Mouse (Mus musculus) cerebellum, postnatal 4 days (tissue): Measurements from ENCODE around the gene Cemip2.

ENCODE experiments used
- DNase-seq, 2 experiments: peaks; one replicate each; pipeline ENCODE4 v3.0.0; 2022; ENCODE audit warnings: low spot score in 2 of 2, mixed read lengths in 1 of 2

Gene Cemip2

DNA sequence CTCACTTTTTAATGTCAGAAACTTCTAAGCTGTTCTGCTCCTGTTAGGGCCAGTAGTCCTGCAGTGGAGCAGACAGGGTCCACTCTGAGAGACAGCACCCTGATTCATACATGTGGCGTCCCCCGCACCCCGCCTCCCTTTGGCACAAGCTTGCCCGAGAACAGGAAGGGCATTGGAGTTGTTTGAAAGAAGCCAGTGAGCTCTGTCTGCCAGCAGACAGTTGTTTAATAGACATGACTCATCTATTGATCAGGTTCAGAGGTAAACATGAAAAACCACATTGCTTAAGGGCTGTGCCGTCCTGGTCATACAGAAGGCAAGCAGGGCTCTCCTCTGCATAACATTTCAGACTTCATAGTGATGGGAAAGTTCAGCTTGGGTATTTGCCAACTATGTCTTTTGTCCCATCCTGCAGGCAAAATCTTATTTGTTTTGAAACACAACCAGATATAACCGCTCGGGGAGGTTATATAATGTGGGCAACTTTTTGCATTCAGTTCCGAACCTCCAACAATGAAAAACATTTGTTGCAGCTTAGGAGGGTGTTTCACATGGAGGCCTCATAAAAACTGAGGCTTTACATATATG is 36.4 kb downstream of the Cemip2 start:
- DNase-seq = no peak

DNA sequence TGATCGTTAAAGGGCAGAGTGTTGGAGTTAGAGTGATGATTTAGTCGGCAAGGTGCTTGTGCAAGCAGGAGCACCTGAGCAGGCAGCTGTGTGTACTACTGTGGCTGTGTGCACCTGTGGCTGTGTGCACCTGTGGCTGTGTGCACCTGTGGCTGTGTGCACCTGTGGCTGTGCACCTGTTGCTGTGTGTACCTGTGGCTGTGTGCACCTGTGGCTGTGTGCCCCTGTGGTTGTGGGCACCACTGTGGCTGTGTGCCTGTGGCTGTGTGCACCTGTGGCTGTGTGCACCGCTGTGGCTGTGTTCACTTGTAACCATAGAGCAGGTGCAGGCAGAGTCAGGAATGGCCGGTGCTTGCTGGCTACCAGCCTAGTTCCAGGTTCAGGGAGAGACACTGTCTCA is 38.1 kb downstream of the Cemip2 start:
- no peak for DNase-seq

DNA sequence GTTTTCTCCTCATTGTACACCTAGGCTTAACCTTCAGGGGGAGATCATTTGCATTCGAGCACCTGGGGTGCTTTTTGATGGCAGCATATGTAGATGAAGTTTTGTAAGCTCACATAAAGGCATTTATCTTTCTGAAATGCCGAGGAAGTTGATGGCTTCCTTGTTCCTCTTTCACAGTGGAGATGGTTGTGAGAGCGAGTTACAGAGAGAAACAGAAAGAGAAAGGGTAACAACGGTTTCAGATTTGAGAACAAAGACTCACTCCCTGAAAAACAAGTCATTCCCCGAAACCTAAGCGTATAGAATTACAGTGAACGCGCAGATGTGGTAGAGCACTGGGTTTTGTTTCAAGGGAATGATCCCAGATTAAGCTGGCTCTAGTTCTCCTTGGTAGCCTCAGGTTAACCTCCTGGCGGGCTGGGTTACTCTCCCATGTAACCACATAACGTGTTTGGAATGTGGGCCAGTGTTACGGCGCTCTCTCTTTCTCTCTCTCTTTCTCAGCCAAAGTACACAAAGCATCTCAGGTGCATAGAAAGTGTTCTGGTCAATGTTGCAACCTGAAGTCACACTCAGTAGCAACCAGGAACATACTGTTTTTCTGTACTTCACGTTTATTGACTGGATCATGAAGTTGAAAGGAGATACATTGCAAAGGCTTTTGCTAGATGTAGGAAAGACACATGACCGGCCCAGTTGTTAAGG is 40.0 kb downstream of the Cemip2 start:
- DNase-seq = no peak

DNA sequence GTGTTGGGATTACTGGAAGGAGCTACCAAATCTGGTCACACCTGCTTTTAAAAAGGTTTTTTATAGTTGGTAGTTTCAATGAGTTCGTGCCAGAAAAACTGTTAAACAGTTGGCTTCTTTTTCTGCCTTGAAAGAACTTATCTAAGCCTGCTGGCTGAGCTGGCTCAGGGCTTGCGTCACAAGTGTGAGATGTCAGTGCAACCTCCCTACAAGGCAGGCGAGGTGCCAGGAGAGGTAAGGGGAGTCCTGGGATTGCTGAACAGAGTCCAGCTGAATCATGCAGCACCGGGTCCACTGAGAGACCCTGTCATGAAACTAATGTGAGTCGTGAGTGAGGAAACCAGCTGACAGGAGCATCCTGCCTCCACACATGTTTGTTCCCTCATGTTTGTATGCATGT is 41.4 kb downstream of the Cemip2 start:
- no peak for DNase-seq

DNA sequence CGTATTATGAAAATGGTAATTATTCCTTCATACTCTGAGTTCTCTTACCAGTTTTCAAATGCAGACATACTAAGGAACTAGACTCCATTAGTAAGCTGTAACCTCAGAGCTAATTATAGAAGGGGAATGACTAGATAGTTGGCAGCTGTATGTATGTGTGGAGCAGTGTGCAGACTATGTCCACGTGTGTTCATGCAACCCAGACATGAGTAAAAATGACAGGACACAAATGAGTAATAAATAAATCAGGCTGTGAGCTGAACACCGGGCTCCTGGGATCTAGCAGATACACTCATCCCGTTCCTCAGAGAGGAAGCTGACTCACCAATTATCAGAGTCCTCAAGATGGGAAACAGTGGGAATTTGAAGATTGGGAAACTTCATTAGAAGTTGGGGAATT is 42.0 kb downstream of the Cemip2 start:
- DNase-seq = no peak

DNA sequence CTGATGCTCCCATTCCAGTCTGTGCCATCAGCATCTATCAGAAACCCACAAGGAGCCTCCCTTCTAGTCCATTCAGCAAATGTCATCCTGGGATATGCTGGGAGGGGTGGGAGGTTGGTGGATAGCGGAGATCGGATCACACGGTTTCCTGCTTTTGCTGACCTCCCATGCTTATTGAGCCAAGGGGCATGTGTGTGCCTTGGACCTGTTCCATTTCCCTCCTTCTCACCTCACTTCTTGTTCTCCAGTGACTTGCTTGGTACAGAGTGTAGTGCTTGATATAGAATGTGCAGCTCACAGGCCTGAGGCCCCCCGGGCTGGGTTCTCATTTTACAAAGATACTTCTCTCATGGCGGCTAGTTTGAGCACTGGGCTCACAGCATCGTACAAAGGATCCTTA is 43.7 kb downstream of the Cemip2 start:
- no peak for DNase-seq

DNA sequence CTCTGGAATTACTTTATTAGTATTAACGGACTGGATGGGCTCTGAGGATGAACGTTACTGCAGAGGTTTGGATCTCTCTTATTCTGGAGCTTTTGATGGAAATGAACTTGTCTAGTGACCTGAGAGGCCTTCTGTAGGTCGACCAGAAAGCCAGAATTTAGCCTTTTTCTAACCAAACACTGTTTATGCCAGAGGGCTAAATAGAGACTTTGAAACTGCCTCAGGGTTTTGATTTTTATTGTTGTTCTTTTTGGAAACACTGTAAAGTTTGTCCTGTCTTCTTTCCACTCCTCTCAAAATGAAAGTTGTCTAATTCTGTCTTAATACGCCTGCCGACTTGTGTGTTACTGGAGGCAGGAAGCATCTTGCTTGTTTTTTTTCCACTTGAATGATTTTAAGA is 46.0 kb downstream of the Cemip2 start:
- no peak for DNase-seq

DNA sequence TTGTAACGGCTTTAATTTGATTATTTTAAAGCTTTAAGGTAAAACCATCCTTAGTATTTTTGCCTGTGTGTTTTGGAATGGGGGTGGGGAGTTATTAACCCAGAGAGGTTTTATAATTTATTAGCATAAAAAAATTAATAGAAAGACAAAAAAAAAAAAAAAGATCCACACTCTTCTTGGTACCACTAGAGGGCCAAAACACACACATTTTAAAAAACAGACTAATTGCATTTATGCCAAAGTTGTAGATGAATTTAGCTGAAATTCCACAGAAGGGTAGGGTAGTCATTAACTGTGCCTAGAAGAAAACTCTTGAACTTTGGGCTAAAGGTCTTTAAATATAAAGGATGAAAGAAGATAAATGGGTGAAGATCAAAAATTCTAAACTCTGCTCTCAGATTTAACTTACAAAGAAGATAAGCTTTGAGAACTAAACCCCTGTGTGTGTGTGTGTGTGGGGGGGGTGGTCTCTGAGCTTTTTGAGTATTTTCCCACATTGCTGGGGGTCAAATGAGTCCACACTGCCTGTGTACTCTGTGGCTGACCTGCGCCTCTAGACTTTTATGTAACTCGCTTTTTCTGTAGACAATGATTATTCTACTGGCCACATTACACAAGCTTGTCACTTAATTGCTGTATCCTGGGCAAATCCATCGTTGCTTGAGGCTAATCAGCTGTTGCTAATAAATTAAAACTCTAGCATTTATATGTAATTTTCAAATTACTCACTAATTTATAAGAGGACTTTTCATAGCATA is 47.2 kb downstream of the Cemip2 start:
- DNase-seq = no peak

DNA sequence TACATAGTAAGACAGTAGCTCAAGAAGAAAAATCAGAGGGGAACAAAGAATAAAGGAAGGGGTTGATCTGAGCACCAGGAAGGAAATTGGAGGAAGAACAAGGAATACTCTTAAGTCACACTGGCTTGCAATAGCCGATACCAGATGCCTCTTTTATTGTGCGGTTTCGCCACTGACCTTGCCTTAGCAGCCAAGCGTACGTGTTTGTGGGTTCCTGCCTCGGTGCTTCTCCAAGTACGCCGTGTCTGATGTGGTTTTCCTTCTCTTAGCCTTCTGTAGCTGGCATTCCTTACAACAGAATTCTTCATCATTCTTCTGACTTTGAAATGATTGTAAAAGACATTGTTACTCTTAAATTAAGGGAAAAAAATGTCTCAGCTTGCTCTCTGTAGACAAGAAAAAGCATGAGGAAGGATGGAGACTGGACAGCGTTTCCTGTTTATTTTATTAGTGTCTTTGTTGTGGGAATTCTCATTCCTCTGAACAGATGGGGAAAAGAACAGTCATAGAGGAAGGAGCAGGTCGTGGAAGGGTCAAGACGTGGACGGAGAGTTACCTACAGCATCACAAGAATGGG is 55.4 kb downstream of the Cemip2 start:
- no peak for DNase-seq

DNA sequence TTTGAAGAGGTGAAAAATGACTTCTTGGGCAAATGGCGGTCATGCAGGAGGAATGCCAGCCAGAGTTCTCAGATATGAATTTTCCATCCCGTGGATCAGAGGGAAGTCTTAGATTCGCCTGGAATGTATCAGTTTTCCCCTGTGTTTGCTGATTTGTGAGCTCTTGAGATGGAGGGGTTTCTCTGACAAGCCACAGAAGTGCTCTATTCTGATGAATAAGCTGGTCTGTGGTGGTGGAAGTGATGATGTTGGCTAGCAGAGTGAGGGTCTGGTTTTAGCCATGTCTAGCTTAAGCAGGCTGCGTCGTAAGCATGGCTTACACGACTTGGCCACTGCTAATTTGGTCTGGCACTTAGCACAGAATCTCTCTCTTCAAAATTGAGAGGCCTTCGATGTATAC is 56.8 kb downstream of the Cemip2 start:
- DNase-seq = no peak

DNA sequence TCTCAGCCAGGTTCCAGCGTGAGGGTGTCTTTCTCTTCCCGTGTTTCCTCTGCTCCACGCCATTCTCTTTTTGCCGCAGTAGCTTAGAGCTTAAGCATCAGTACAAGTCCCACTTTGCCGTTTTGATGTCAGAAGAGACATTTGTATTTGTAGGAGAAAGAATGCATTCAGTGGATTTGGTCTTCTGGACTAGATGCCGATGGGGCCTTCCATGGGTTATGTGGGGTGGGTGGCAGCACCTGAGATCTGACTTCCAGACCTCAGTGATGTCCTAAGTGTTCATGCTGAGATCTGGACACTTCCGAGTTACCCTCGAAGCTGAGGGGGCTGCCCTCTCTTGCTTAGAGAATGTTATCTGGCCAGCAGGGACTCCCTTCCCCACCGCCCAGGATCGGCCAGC is 72.6 kb downstream of the Cemip2 start:
- DNase-seq = no peak

DNA sequence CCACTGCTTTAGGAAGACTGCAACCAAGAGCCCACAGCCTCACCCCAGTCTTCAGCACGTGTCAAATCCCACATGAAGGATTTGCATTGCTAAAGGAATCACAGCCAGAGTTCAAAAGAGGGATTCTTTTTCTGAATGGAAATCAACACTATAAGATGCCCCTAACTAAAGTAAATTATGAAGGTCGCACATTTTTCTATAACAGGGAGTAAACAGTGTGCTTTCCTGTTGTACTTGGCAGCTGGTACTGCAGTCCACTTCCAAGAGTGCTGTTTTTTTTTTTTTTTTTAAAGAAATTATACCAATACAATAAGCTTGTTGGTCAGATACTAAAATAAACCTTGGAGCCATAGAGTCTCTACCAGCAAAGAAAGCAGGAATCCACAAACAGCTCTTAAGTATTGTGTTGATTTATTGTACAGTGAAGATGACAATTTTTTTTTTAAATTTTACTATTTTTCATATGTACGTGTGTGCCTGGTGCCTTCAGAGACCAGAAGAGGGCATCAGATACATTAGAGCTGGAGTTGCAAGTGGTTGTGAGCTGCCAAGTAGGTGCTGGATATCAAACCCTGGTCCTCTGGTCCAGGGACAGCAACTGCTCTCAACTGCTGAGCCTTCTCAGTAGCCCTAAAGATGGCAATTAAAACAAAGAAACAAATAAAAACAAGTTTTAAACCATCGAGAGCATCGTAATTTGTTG is 76.5 kb downstream of the Cemip2 start:
- no peak for DNase-seq

DNA sequence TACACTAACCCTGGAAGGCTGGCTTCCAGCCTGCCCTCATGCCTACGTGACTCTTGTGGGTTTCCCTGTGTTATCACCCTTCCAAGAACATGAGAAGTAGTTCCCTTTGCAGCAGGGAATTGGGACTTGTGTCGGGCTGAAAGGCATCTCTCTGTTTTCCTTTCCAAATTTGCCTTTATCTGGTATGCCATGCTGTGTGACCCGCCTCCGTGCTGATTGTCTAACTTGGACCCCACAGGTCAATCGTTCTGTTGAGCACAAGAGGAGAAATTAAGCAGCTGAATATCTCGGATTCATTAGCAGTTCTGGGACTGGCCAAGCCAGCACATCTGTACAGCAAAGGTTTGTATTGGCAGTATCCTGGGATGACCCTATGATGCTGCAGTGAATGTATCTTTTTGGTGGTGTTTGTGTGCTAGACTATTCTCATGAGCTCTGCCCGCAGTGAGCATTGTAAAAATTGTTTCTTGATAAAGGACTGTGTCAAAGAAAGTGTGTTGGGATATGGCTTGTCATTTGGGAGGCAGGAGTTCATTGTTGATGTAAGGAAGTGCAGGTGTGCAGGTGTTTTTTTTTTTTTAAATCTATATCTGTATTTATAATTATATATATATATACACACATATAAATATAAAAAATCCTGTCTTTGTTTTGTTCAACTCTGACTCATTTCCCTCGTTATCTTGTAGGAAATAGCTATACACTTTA is 77.4 kb downstream of the Cemip2 start:
- DNase-seq = no peak

DNA sequence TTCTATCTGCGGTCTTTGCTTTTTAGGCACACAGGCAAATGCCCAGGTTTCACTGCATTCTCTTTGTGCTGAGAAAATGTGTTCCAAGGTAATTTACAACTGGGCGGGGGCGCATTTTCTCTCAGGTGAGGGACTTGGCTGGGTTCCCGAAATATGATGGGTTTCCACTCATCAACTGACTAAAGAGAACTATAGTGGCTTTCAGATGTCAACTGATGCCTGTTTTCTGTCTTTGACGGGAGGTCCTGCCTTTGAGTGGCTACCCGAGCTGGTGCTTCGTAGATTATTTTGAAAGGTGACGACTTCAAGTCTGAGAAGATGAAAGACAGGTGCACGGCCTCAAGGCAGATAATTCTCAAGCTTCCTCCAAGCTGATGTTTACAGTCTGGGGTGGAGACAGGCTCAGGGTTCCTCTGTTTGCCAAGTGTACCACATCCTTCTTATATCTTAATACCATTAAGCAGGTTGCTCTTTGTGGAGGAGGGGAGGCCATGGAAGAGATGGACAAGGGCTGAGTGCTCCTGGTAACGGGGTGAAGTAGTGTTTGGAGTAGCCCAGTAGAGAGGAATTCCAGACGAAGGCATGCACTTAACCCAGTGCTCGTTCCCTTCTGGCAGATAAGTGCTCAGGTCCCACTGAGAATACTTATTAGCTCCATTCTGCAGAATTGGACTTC is 80.8 kb downstream of the Cemip2 start:
- no peak for DNase-seq

DNA sequence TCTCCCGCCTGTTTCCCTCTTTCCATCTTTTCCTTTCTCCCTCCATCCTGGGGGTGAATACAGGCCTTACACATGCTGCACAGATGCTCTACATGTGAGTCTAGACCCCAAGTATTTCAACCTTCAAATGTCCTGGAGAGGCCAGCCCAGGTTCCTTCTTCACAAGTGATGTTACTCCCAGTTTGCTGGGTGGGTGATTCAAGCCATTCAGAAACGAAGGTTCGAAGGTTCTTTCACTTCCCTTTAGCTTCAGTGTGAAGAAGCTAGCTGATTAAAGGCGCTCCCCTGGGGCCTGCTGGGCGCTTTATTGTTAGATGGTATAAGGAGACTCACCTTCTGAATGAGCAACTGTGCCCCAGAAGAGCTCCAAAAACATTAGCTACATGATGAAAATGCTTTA is 82.0 kb downstream of the Cemip2 start:
- DNase-seq = no peak

DNA sequence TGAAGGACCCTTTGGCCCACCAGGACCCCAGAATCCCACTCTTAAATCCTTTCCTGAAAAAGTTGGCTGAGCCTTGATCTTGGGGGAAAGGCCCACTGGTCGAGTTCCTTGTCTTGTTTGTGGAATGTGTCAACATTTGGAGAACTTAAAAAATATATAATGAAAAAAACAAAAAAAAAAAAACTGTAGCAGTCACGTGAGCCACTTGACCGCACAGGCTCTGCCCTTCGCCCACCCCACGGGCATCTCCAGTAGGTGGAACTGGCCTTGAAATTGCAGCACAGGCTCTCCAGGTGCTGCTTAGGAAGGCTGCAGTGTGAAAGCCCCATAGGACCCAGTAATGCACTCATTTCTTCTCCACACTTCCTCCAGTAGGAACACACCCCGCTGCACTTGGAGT is 82.8 kb downstream of the Cemip2 start:
- no peak for DNase-seq

DNA sequence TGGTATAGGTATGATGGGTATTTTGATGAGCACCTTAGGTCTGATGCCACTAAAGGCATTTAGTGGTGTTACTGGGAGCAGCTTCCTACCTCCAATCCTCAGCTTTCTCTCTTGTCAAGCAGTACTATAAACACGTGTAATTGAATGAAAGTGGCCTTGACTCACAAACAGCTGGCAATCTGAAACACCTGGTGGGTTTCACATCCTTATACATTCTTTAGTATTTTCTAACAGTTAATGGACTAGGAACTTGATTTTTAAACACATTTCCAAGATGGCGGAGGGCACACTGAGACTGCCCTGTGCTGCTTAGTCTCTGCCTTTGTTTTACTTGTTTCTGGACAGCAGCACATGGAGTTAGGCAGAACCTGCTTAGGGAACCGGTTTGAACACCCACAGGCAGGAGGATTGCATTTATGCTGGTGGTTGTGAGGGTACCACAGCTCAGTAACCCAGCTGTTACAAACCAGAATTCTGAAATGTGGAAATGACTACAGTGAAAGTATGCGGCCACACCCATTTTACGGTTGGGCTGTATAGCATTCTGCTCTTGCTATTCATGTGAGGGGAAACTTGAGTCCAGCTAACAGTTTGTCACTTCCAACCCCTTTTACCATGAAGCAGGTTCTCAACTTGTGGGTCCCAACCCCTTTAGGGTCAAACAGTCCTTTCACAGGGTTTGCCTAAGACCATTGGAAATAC is 84.3 kb downstream of the Cemip2 start:
- no peak for DNase-seq

DNA sequence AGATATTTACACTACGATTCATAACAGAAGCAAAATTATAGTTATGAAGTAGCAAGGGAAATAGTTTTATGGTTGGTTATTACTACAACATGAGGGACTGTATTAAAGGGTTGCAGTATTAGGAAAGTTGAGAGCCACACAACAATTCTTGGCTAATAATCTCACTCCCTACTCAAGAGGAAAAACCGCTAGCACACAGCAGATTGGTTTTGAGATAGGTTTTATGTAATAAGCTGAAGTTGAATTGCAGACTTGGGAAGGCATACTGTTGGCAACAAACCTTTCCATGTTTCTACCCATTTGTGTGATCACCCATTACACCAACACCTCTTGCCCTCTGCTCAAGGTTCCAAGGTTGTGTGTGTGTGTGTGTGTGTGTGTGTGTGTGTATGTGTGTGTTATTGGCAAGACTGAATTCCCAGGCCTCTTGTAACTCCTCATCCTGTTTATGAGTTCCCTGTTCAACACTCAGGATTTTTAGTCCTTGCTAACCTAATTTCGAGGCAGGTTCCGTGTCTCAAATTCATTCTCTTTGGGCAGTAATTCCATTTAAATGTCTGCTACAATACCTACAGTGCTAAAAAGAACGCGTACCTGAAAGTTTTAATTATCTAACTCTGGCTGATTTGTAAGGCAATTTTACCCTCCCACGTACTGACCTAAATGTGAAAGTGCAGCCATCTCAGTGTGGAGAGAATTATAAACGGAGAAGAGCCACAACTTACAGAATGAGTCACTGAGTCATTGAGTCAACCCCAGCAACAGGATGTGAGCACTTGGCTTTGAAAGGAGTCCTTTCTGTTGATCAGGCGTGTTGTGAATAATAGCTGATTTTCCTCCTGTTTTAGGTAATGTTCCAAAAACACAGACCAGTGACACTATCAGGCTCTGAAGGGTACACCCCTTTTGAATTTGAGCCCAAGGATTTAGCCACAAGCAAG is 85.1 kb downstream of the Cemip2 start:
- DNase-seq = no peak
